Mouse (Mus musculus): ENCODE results near the gene Lcn2.
A peak's percentile ranks its signal among the peaks of the same experiment; 100 is the strongest.

Lcn2 gene

DNA sequence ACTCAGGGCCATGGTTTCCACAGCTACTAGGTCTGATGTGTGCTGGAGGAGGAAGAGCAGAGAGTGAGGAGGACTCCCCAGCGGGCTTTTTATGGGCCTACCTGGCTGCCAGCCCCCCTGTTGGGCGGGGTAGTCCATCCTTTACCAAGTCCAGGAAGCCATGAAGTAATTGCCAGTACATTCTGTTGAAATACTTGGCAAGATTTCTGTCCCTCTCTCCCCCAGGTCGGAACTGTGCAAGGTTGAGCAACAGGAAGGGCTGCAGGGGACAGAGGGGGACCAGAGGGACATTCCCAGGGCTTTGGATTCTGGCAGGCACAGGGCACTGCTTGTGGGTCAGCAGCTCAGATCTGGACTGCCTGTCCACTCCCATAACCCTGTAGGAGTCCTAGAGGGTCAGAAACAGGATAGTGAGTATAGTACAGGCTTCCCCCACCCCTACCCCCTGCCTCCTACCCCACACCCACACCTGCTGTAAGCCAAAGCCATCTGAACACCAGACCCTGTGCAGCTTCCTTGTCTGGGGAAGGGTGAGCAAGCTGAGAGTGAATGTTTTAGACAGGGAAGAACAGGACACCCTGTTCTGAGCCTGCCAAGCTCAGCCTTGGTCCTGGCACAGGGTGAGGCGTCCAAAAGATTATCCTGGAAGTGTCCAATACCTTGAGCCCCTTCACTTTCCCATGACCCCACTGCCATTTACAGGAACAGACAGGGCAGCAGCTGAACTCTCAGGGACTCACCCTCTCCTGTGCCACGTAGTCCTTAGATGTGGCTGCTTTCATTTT, at the start of gene Lcn2:
Lcn2 (minus strand) TSS at position 547 of the 785 bp plus-strand sequence.
- DNase-seq, result no peak

DNA sequence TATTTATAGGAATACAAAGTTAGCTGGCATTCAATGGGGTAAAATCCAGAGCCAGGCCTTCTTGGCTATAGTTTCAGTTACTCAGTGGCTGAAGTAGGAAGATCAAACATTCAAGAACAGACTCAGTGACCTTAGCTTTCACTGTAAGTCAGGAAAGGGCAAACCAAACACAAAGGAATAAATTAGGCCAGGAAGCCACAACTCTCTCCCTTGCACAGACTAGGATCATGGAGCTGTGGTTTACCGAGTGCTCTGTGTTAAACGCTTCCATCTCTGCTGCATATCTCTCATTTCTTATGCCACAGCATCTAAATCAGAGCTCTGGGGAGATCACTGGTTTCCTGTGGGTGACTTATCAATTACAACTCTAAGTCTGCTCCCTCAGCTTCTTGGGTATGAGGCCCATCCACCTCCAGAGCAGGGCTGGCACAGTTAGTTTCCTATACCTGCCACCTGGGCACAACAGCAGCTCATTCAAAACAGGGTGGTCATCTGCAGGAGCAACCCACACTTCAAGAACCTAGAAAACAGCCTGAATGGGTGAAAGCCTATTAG, 49.6 kb upstream of the Lcn2 start:
- DNase-seq, result no peak

DNA sequence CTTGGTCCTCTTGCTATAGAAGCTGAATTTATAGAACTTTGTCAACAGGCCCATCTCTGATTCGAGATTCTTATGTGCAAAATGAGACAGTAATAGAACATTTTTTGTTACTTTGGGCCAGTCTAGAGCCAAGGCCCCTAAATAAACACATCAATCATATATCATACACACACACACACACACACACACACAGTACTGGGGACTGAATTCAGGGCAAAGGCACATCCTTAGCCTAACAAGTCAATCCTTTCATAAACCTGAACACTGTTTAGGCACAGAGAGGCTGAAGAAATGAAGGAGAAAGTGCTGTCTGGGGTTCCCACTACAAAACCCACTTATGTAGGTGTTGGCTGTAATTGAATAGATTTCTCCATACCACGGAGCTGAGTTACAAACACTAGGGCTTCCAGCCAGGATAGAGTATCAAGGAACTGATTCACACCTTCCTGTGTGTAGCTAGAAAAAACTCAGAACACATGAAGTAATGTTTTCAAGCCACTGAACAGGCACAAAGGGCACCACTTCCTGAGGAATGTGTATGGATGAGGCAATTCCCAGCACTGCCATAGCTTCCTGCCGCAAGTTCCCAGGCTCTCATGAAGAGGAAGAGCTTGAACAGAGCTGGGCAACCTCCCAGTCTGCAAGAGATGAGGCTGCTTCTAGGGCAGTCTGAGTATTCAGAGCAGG, 48.8 kb upstream of the Lcn2 start:
- DNase-seq, result no peak

DNA sequence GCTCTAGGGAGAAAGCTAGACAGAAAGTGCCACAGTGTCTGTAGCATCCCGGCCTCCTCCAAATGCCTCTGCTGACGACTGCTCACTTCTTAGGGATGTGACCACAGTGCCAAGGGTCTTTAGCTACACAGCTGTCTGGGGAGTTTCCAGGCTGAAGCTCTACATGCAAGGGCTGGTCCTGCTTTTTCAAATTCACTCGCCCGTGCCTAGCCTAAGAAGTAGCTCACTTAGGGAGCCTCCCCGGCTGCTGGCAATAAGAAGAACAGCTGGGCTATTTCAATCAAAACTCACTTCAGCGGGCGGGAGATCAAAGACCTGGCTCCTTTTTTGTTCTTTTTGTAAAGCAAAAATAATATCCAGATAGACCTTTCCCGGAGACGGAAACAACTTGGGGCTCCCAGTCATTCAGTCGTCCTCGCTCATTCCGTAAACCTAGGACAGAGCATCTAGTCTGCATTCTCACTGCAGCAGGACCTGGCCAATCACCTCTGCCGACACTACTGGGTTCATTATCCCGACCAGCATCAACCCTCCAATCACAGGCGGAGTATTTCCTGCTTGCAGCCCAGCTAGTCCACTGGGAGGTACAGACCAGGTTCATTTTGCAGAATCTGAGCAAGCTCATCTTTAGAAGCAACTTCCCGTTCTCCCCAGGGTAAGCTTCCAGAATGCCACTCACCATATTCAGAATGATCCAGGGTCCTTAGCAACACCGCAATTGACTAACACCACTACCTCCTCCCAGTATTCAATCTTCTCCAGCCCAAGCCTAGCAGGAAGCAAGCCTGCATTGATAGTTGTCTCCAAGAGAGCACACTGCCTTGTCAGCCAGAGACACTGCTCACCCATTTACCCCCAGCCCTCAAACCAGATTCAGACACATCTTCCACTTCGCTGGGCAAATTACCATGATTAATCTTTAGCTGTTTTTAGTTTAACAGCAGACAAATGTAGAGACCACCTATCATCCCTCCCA, 42.9 kb upstream of the Lcn2 start:
- DNase-seq, result no peak

DNA sequence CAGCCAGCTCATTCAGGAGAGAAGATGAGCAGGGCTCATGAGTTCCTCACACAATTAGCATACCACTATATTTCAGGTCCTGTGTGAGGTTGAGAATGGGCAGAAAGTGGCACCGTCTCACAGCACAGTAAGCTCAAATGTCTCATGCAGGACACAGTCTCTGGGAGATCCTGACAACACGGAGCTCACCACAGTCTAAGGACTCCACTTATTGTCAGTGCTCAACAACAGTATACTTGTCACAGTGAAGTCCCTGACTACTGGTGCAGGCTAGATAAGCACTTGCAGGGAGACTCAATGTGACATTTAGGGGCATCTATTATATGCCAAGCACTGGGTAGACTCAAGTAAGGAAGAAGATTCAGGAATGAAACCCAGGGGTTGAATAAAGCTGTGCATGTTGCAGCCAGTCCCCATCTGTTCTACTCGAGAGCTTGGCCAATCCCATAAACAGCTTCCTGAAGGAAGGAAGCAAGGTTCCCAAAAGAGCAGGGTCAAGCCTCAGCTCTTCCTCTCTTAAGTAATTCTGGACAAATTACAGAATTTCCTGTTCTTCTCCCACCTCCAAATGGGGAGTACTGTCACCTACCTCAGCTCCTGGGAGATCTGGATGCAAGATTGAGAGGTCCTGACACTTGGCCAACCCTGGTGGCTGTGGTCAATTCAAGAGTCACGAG, 41.3 kb upstream of the Lcn2 start:
- DNase-seq, result no peak

DNA sequence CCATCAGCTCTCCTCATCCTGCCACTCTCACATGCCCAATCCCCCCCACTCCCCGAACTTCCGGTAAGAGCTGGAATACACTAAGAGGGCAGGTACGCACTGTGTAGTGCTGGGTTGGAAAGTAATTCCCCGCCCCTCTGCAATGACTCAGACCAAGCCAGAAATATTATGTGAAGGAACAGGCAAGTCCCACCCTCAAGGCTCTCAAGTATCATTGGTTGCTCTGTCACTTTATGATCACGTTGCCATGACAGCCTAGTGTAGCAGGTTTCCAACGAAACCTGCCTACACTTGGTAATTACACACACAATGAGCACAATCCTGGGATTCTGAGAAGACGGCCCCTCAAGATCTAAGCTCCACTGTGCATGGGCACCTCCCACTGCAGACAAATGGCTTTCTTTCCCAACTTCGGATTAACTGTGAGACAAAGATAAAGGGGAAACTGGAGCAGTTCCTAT, 40.2 kb upstream of the Lcn2 start:
- no peak for DNase-seq

DNA sequence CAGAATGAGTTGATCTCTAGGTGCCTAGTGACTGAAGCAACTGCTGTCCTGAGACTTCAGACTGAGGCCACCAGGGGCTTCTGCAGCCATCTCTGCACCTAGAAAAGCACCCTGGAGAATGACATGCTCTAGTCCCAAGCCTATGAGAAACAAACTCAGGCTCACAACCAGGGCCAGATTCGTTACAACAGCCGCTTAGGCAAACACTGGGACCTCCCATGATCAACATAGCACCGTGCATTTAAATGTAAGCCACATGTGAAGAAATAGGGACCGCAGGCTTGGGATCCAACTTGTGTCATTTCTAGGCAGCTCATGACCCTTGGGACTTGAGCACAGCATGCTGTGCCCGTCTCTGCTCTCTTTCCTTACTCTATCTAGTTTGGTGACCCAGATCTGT, 39.7 kb upstream of the Lcn2 start:
- DNase-seq, result no peak

DNA sequence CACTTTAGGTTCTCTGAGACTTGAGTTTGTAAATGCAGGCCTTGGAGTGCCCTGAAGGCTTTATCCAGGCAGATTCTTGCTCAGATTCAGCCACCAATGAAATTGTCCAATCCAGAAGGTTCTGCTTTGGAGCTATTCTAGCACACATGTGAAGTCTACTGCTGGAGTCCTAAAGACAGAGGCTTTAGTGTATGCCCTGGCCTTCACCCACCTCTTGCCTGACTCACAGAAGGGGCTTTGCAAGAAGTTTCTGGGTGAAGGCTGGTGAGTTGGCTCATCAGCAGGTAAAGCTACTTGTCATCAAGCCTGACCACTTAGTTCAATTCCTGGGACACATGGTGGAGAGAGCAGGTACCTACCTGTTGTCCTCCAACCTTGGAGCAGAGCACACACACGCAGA, 38.1 kb upstream of the Lcn2 start:
- no peak for DNase-seq

DNA sequence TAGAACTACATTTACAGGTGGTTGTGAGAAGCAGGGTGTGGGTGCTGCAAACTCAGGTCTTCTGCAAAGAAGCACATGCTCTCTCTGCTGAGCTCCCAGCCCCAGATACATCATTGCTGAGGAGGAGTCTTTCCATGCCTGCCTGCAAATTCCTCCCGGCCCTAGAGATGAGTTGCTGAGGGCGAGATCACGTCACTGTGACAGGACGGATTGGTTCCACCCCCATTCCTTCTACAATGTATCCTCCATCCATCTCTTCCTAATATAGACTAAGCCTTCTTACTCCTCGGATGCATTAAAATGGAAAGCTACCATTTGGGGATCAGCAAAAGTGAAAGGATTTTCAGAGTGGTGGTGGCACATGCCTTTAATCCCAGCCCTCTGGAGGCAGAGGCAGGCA, 37.5 kb upstream of the Lcn2 start:
- DNase-seq, result no peak

DNA sequence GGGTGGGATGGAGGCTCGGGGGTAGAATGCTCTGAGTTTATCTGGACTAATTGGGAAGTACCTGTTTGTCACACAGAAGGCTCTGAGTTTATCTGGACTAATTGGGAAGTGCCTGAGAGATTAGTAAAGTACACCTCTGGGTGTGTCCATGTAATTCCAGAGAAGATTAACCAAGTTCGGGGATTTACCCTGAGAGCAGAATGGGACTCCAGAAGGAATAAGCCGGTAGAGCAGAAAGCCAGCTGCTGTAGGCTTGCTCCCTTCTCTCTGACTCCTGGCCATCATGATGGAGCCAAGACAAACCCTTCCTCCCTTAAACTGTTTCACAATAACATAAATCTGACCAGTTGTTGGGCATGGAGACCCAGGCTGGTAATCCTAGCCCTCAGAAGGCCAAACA, 36.7 kb upstream of the Lcn2 start:
- DNase-seq, result no peak

DNA sequence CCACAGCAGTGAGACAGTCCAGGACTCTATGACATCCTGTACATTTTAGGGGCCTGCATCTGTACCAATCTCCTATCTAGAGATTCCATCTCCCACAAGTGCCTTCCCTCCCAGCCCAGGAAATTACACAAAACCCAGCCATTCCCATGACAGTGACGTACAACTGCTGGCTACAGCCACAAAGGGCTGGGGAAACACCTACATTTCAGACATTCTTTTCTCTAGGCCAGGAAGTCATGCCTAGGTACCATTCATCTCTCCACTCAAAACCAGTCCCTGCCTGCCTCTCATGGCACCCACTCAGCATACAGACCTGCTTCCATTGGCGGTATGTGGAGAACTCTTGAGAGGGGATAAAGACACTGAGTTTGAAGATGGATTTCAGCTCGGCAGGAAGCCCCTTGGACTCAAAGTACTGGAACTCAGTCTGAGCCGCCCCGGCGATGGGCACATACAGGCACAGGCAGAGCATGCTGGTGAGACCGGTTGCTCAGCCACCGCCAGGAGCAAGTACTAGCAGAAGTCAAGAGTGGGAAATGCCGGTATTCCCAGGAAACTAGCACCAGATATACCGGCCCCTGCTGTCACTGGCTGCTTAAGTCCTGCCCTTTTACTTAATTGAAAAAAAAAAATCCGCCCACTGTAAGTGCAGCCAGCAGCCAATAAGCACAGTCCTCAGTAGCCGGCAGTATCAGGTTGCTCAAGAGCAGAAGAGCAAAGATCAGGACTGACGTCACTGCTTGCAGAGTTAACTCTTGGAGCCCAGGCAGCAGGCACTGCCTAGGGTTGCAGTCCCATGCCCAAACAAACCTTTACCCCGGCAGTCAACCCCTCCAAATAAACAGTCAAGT, 35.7 kb upstream of the Lcn2 start:
- DNase-seq, result peak; percentile 96

DNA sequence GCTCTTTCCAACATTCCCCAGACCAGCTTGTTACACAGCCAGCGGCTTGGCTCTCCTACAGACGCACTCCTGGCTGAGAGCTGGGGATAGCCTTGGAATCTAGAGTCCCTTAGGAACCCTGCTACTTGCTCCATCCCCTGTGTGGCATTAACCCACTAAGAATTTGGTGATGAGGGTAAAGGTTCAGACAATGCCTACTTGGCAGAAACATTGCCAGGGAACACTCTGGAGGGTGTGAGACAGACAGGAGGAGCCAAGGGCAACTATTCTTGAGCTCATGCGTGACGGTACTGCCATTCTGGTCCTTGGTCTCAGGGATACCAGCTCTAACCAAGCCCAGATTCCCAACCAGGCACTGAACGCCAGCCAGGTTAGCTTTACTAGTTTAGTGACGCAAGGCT, 33.8 kb upstream of the Lcn2 start:
- DNase-seq, result peak; percentile 93

DNA sequence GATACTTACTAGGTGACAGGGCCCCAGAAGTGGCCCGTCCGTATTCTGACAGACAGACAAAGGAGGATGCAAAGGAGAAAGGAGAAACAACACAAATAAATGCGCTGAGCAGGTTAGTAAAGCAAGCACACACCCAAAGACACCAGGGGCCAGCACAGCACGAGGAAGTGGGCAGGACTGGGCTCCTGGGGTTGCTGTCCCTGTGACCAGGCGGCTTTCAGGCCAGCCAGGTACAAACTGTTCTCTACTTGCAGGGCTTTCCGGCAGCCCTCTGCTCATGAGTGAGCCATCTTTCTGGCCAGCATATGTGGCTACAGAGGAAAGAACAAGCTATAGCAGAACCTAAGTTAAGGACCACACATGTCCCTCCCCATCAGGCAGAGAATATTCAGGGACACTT, 32.6 kb upstream of the Lcn2 start:
- DNase-seq, result peak; percentile 61

DNA sequence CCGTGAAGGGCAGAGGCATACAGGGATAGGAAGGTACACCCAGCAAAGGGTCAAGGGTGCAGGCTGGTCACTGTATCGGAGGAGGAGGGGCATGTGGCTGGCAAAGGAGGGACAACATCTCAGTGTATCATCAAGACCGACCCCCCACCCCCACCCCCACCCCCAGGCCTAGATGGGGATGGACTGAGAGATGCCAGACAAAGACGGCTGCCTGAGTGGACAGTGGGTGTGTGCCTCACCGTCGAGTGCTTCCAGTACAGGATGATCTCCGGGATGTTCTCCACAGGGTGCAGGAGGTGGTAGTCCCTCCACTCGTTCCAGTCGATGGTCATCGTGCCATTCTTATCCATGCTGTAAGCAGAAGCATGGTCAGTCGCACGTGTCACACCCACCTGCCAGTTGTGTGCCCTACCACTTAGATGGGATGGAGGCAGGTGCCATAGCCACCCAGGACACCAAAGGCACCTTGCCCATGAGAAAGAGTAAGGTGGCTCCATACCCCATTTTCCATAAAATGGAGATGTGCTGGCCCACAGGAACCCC, 32.1 kb upstream of the Lcn2 start:
- no peak for DNase-seq

DNA sequence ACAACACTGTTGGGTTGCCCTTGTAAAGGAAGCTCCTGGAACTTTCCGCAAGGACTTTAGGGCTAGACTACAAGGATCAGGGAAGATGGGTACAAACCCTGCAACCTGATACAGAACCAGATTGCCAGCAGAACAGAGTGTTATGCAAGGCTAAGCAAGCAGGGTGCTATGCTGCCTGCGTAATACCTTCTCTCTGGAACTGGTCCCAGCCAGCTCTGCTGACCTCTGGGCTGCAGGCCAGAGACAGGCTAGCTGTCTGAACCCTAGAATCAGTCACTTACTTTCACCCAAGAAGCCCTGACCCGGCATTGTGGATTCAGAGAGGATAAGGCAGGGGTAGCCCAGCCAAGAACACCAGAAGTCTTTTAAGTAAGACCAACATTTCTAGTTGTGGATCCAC, 31.3 kb upstream of the Lcn2 start:
- DNase-seq, result peak; percentile 97

DNA sequence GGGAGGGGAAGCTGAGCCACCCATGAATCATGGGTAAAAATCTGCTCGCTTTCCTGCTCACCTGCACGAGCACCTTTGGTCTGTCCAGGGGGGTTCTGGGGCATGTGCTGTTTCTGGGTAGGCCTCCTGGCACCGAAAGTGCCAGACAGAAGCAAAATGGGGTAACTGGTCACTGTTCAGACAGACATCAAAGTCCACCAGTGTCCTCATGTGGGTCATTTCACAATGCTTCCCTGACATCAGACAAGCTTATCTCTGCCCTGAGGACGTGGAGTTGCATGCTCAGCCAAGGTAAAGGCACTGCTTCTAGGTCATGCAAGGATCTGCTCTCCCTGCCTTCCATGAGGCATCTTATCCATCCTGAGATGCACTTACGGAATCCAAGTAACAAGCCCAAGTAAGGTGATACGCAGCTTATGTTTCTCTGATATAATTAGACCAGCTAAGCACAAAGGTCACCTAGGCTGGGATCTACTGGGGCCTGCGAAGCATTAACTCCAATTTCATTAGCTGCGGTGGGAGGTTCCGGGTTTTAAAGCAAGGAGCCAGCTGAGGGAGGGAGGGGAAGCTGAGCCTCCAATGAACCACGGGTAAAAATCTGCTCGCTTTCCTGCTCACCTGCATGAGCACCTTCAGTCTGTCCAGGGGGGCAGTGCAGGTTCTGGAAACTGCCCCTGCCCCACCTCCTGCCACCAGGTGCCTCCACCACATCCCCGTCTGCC, 30.5 kb upstream of the Lcn2 start:
- peak; percentile 86 for DNase-seq

DNA sequence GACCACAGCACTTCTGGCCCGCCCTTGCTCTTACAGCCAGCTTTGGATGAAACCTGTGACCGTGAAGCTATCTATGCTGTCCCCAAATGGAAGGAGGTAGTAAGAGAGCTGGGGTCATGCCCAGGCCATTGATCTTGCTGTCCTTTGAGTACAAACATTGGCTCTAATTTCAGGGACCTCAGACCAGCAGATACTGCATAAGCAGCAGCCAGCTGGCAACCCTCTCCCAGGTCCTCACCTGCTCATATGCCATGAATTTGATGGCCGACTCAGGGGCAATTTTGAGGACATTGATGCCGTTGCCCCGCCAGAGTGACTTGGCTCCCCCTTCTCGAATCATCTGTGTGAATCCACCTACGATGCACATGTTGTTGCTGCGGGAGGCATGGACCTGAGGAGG, 29.4 kb upstream of the Lcn2 start:
- DNase-seq, result no peak

DNA sequence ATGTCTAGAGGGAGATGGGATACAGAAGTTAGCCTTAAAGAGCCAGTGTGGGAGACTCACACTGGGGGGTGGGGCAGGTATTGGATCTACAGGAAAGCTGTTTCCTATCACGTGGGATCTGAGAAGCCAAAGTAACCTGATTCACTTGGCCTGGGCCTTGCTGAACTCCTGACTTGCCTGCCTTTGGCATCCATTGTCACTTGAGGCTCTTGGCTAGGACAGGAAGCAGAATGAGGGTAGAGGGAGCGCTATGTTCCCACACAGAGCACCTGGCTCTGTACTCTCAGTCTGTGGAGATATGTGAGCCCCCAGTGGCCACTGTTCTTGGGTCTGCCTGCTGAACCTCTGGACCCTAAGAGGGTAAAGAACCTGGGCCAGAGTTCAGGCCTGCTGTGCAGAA, 28.5 kb upstream of the Lcn2 start:
- DNase-seq, result no peak

DNA sequence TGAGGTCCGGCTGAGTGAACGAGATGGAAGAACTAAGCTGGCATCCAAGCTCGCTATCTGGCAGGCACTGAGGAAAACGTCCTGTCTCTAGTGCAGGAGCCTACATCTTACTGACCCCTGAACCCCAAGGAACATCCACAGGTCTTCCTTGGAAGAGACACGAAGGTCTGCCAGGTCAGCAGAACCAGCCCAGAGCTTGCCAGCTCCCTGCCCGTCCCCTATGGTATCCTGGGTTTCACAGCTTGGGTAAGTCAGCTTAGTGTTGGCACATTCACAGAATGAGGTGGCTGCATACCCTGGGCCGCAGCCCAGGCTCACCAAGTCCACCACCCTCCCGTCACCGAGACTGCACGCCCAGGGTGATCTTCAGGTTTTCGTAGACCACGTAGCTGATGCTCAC, 27.7 kb upstream of the Lcn2 start:
- peak; percentile 56 for DNase-seq

DNA sequence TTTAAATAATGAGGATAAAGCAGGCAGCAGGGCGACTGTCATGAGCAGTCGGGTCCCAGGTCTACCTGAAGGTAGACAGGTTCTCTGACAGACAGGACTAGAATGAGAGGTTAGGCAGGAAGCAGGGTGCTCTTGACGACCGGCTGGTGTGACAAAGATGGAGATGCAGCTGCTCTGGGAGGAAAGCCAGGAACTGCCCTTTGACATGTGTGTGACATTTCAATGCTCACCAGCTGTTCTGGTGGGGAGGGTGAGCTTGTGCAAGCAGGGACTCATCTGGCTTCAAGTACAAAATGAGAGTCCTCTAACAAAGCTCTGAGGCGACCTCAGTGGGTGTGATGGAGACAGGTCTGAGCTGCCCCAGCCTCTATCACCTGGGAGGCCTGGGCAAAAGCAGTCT, 25.9 kb upstream of the Lcn2 start:
- DNase-seq, result peak; percentile 61

Measured in kidney, adult 9 months (tissue).